In the genomic region with DNA sequence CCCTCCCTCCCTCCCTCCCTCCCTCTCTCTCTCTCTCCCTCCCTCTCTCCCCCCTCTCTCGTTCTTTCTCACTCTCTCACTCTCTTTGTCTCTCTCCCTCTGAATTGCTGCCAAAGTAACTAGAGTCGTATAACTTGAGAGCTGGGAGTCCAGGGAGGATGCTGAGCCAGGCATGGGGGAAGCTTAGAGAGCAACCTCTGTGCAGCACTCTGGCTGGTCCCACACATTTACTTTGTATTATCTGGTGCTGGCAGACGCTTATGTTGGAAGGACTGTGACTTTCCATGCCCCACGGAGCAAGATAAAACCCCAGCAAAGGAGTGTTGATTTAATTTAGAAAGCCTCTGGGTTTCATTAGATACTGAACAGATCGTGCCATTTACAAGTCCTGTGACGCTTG, we compare ENCODE assay signal across 9 mouse cellular contexts.
A peak's percentile ranks its signal among the peaks of the same experiment; 100 is the strongest.
DNase-seq lines count a peak whose midpoint lies in the region; ATAC-seq lines count a peak whose summit lies in the region.
"Had no signal": no experiment of that assay in that cellular context is flagged by ENCODE, and none has a peak within 500 bp of the region (broad histone marks: within the 10 kb centered on the region; RNA-seq: fewer than 3 reads in every experiment).

No protein-coding gene starts in this region.

- H3K27me3 ChIP-seq in kidney, embryonic 14.5 days (ENCODE audit: control insufficient read depth, insufficient read depth, low read length): no peaks in the 10 kb centered on the region
- H3K27me3 ChIP-seq in embryonic facial prominence, embryonic 14.5 days (replicated peaks; ENCODE audit: control insufficient read depth, insufficient read depth, low read length): no peaks in the 10 kb centered on the region
- H3K27me3 ChIP-seq in limb, embryonic 15.5 days: no peaks in the 10 kb centered on the region

- H3K27ac ChIP-seq in kidney, embryonic 14.5 days (ENCODE audit: low read depth, low read length): no peak overlapping the region
- H3K27ac ChIP-seq in embryonic facial prominence, embryonic 14.5 days (replicated peaks; ENCODE audit: low read depth, low read length): no peak overlapping the region; the same call in 1 of the 2 replicates
- no peak overlapping the region for H3K27ac ChIP-seq in limb, embryonic 15.5 days

- no peak overlapping the region for H3K9ac ChIP-seq in kidney, embryonic 14.5 days (ENCODE audit: low read depth, low read length)
- no peak overlapping the region for H3K9ac ChIP-seq in embryonic facial prominence, embryonic 14.5 days (ENCODE audit: low read depth, low read length)
- no peak overlapping the region for H3K9ac ChIP-seq in limb, embryonic 15.5 days

- H3K4me3 ChIP-seq in kidney, embryonic 14.5 days (ENCODE audit: low read length): no peak overlapping the region
- H3K4me3 ChIP-seq in embryonic facial prominence, embryonic 14.5 days (ENCODE audit: low read depth, low read length): no peak overlapping the region
- no peak overlapping the region for H3K4me3 ChIP-seq in limb, embryonic 15.5 days

- ATAC-seq in kidney, embryonic 14.5 days (ENCODE audit: low FRiP score, low TSS enrichment): peak; percentile 72; the same call in 1 of the 2 replicates
- ATAC-seq in embryonic facial prominence, embryonic 14.5 days (ENCODE audit: low read depth): no peak
- ATAC-seq in limb, embryonic 15.5 days (ENCODE audit: insufficient number of reproducible peaks, low FRiP score, low TSS enrichment, low read depth): peak; percentile 56; the same call in 1 of the 2 replicates

- H3K4me1 ChIP-seq in kidney, embryonic 14.5 days (ENCODE audit: control insufficient read depth, insufficient read depth, low read length): no peaks in the 10 kb centered on the region
- H3K4me1 ChIP-seq in embryonic facial prominence, embryonic 14.5 days (ENCODE audit: control insufficient read depth, insufficient read depth, low read length): peaks cover 18% of the 10 kb centered on the region
- peaks cover 16% of the 10 kb centered on the region for H3K4me1 ChIP-seq in limb, embryonic 15.5 days

- no peak overlapping the region for H3K4me2 ChIP-seq in kidney, embryonic 14.5 days (replicated peaks; ENCODE audit: low read depth, low read length)
- no peak overlapping the region for H3K4me2 ChIP-seq in embryonic facial prominence, embryonic 14.5 days (ENCODE audit: low read depth, low read length)
- H3K4me2 ChIP-seq in limb, embryonic 15.5 days: no peak overlapping the region

- DNase-seq in kidney, adult 9 months: no peak
- peak; percentile 48 for DNase-seq in Muller cell, postnatal 12 days (ENCODE audit: inconsistent ontology term)
- DNase-seq in embryonic facial prominence, embryonic 14.5 days (ENCODE audit: low spot score): peak; percentile 79
- DNase-seq in gastrocnemius, postnatal 36 days: no peak
- no peak for DNase-seq in thymus, adult 18-20 months
- no peak for DNase-seq in right cerebral cortex, adult 2 months (ENCODE audit: low spot score in 2 of 2)
- DNase-seq: kidney, adult 8-10 months had no signal

- no peaks in the 10 kb centered on the region for H3K9me3 ChIP-seq in kidney, embryonic 14.5 days (ENCODE audit: control insufficient read depth, low read length)
- H3K9me3 ChIP-seq in embryonic facial prominence, embryonic 14.5 days (ENCODE audit: control insufficient read depth, low read length): no peaks in the 10 kb centered on the region
- no peaks in the 10 kb centered on the region for H3K9me3 ChIP-seq in limb, embryonic 15.5 days

- intact Hi-C loops in gastrocnemius, postnatal 36 days (cut with DNase I): no loop called here

- 25% methylated on average over 6 of the region's 6 CpGs for WGBS in kidney, embryonic 14.5 days
- WGBS in embryonic facial prominence, embryonic 14.5 days: 27% methylated on average over 6 of the region's 6 CpGs
- WGBS in limb, embryonic 15.5 days: 22% methylated on average over 6 of the region's 6 CpGs

- no peaks in the 10 kb centered on the region for H3K36me3 ChIP-seq in kidney, embryonic 14.5 days (ENCODE audit: control insufficient read depth, insufficient read depth, low read length)
- no peaks in the 10 kb centered on the region for H3K36me3 ChIP-seq in embryonic facial prominence, embryonic 14.5 days (ENCODE audit: control insufficient read depth, insufficient read depth, low read length)
- no peaks in the 10 kb centered on the region for H3K36me3 ChIP-seq in limb, embryonic 15.5 days

Comparison
In these comparisons a context has a peak if more than half of its experiments do, and no peak if none do; other contexts are left out.
1. DNase-seq: peak in Muller cell, postnatal 12 days (single experiment) and embryonic facial prominence, embryonic 14.5 days (single experiment); none in kidney, adult 9 months (single experiment), gastrocnemius, postnatal 36 days (0 of 2), thymus, adult 18-20 months (0 of 2) and right cerebral cortex, adult 2 months (0 of 2).